Mouse (Mus musculus): Measurements from ENCODE around the gene Pld1. TPM values are rescaled to one million over a fixed set of nuclear protein-coding genes. Genes with fewer than 3 reads are reported as not detected.

Gene Pld1
- polyA plus RNA-seq, 1 experiment from 2014 or later = 8.6 TPM

DNA sequence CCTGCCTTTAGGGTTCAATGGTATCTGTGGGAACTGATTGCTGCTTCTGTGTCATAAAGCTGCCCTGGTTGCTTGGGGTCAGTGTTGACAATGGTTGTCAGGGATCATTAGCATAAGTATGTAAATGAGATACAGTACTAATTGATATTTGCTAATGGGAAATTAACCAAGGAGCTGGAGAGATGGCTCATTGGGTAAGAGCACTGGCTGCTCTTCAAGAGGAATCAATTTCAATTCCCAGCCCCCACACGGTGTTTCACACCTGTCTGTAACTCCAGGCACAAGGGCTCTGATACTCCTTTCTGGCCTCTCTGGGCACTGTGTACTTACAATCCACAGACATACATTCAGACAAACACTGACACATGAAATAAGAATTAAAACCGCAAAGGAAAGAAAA, 78.5 kb downstream of the Pld1 start:
- no peak for ATAC-seq (ENCODE audit: low read depth)
- no peaks in the 10 kb centered on the region for H3K27me3 ChIP-seq (replicated peaks; ENCODE audit: control insufficient read depth, insufficient read depth, low read length)
- no peaks in the 10 kb centered on the region for H3K36me3 ChIP-seq (ENCODE audit: control insufficient read depth, insufficient read depth, low read length)
- peaks cover 3% of the 10 kb centered on the region; the same call in 1 of the 2 replicates for H3K4me1 ChIP-seq (ENCODE audit: control insufficient read depth, insufficient read depth, low read length)
- WGBS = 84% methylated on average over 2 of the region's 2 CpGs
- H3K4me2 ChIP-seq (ENCODE audit: low read depth, low read length) = no peak overlapping the region
- H3K9me3 ChIP-seq (ENCODE audit: control insufficient read depth, low read length) = no peaks in the 10 kb centered on the region
- H3K27ac ChIP-seq (replicated peaks; ENCODE audit: low read depth, low read length) = no peak overlapping the region
- no peak overlapping the region for H3K4me3 ChIP-seq (ENCODE audit: low read depth, low read length)
- H3K9ac ChIP-seq (ENCODE audit: low read depth, low read length) = no peak overlapping the region
- no peak for DNase-seq (ENCODE audit: low spot score)

DNA sequence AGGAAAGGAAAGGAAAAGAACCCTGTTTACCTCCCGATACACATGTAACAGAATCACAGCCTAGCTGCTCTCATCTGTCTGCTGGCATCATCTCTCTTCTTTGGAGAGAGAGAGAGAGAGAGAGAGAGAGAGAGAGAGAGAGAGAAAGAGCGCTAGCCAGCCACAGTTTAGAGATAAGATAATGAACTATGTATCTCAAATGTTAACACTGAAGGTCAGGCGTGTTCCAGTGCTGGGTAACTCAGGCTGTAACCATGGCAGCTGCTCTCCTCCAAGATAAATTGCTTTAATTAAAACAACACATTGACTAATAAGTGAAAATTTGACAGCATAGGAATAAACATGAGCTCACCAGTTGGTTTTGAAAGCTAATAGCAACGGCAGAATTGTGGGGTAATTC, 81.2 kb downstream of the Pld1 start:
- ATAC-seq (ENCODE audit: low read depth) = no peak
- DNase-seq (ENCODE audit: low spot score) = no peak

DNA sequence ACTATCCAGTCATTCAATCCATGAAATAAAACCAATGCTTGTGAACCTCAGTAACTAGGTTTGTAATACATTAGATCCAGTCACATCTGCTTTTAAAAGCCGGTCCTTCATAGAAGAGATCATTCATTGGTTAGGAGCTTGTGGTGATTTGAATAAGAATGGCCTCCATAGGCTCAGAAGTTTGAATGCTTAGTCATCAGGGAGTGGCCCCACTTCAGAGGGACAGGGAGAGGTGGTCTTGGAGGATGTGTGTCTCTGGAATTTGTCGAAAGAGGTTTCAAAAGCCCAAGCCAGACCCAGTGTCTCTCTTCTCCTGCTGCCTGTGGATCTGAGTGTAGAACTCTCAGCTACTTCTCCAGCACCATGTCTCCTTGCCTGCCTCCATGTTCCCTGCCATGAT, 81.9 kb downstream of the Pld1 start:
- H3K27me3 ChIP-seq (replicated peaks; ENCODE audit: control insufficient read depth, insufficient read depth, low read length) = no peaks in the 10 kb centered on the region
- H3K9ac ChIP-seq (ENCODE audit: low read depth, low read length) = no peak overlapping the region
- H3K9me3 ChIP-seq (ENCODE audit: control insufficient read depth, low read length) = no peaks in the 10 kb centered on the region
- no peaks in the 10 kb centered on the region for H3K4me1 ChIP-seq (ENCODE audit: control insufficient read depth, insufficient read depth, low read length)
- WGBS = 81% methylated on average over 2 of the region's 2 CpGs
- H3K27ac ChIP-seq (replicated peaks; ENCODE audit: low read depth, low read length) = no peak overlapping the region
- ATAC-seq (ENCODE audit: low read depth) (no peak), DNase-seq (ENCODE audit: low spot score) (no peak)
- H3K4me2 ChIP-seq (ENCODE audit: low read depth, low read length) = no peak overlapping the region
- H3K36me3 ChIP-seq (ENCODE audit: control insufficient read depth, insufficient read depth, low read length) = no peaks in the 10 kb centered on the region
- no peak overlapping the region for H3K4me3 ChIP-seq (ENCODE audit: low read depth, low read length)

More for the DNA sequence above, 81.2 kb downstream of the Pld1 start:
- no peak overlapping the region for H3K4me2 ChIP-seq (ENCODE audit: low read depth, low read length)
- no peaks in the 10 kb centered on the region for H3K9me3 ChIP-seq (ENCODE audit: control insufficient read depth, low read length)
- H3K27ac ChIP-seq (replicated peaks; ENCODE audit: low read depth, low read length) = no peak overlapping the region
- H3K27me3 ChIP-seq (replicated peaks; ENCODE audit: control insufficient read depth, insufficient read depth, low read length) = no peaks in the 10 kb centered on the region
- H3K9ac ChIP-seq (ENCODE audit: low read depth, low read length) = no peak overlapping the region
- 80% methylated on average over 4 of the region's 4 CpGs for WGBS
- no peak overlapping the region for H3K4me3 ChIP-seq (ENCODE audit: low read depth, low read length)
- H3K36me3 ChIP-seq (ENCODE audit: control insufficient read depth, insufficient read depth, low read length) = no peaks in the 10 kb centered on the region
- no peaks in the 10 kb centered on the region for H3K4me1 ChIP-seq (ENCODE audit: control insufficient read depth, insufficient read depth, low read length)

DNA sequence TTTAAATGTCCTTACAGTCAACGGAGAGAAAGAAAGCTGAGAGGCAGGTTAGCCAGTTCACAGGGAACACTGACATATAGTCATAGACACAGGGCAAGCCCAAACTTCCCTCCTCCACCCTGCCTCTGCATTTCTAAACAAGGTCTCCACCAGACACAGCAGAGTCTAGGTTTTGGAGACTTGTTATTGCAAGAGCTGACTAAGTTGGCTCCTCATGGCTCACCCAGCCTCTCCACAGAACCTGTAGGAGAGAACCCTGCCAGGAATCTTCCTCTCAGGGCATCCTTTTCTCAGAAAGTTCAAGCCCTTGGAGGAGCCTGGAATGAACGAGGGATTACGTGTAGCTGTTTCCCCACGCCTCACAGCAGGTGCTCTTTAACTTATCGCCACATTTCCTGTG, 83.7 kb downstream of the Pld1 start:
- ATAC-seq (ENCODE audit: low read depth) = no peak
- H3K27me3 ChIP-seq (replicated peaks; ENCODE audit: control insufficient read depth, insufficient read depth, low read length) = no peaks in the 10 kb centered on the region
- no peak overlapping the region for H3K9ac ChIP-seq (ENCODE audit: low read depth, low read length)
- 63% methylated on average over 5 of the region's 5 CpGs for WGBS
- H3K4me2 ChIP-seq (ENCODE audit: low read depth, low read length) = no peak overlapping the region
- H3K4me3 ChIP-seq (ENCODE audit: low read depth, low read length) = no peak overlapping the region
- no peaks in the 10 kb centered on the region for H3K36me3 ChIP-seq (ENCODE audit: control insufficient read depth, insufficient read depth, low read length)
- H3K9me3 ChIP-seq (ENCODE audit: control insufficient read depth, low read length) = no peaks in the 10 kb centered on the region
- H3K27ac ChIP-seq (replicated peaks; ENCODE audit: low read depth, low read length) = no peak overlapping the region
- H3K4me1 ChIP-seq (ENCODE audit: control insufficient read depth, insufficient read depth, low read length) = no peaks in the 10 kb centered on the region
- no peak for DNase-seq (ENCODE audit: low spot score)

DNA sequence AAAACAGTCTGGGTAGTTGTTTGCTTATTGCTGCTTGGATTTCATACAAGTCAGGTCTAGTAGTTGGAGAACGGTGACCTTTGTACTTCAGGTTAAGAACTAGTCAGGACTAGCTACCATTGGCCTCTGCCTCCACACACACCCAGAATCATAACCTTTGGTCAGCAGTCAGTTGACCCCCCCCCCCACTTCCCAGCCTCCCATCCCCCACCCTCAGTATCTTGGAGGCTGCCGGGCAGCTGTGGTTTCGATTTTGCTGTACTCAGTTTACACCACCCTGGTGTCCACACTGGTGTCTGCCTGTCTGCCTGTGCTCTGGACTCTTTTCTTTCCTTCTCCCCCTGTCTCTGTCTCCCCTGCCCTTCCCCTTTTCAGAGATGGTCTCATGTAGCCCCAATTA, 88.4 kb downstream of the Pld1 start:
- Histone ChIP-seq H3K4me3 (ENCODE audit: low read depth, low read length) (no peak overlapping the region), H3K4me1 (ENCODE audit: control insufficient read depth, insufficient read depth, low read length) (peaks cover 5% of the 10 kb centered on the region; the same call in 1 of the 2 replicates), H3K27me3 (replicated peaks; ENCODE audit: control insufficient read depth, insufficient read depth, low read length) (no peaks in the 10 kb centered on the region), H3K4me2 (ENCODE audit: low read depth, low read length) (no peak overlapping the region), H3K9ac (ENCODE audit: low read depth, low read length) (no peak overlapping the region), H3K27ac (replicated peaks; ENCODE audit: low read depth, low read length) (no peak overlapping the region), H3K36me3 (ENCODE audit: control insufficient read depth, insufficient read depth, low read length) (no peaks in the 10 kb centered on the region), H3K9me3 (ENCODE audit: control insufficient read depth, low read length) (no peaks in the 10 kb centered on the region)
- DNase-seq (ENCODE audit: low spot score) (no peak), ATAC-seq (ENCODE audit: low read depth) (no peak)
- WGBS = 44% methylated on average over 3 of the region's 3 CpGs

DNA sequence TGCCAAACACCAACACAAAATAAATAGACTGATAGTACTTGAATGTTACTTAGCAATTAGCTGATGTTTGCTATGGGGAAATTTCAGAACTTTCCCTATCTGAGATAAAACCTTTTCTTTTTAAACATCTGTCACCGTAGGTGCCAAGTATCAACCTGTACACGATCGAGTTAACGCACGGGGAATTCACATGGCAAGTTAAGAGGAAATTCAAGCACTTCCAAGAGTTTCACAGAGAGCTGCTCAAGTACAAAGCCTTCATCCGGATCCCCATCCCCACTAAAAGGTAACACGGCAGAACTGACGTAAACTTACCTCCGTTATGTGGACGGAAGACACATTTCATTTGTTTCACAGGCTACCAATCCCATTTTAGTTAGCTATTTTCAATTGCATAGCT, 90.0 kb downstream of the Pld1 start:
- Histone ChIP-seq H3K4me2 (ENCODE audit: low read depth, low read length) (no peak overlapping the region), H3K27me3 (replicated peaks; ENCODE audit: control insufficient read depth, insufficient read depth, low read length) (no peaks in the 10 kb centered on the region), H3K9ac (ENCODE audit: low read depth, low read length) (no peak overlapping the region), H3K4me3 (ENCODE audit: low read depth, low read length) (no peak overlapping the region), H3K4me1 (ENCODE audit: control insufficient read depth, insufficient read depth, low read length) (peaks cover 6% of the 10 kb centered on the region; the same call in 1 of the 2 replicates), H3K36me3 (ENCODE audit: control insufficient read depth, insufficient read depth, low read length) (no peaks in the 10 kb centered on the region), H3K9me3 (ENCODE audit: control insufficient read depth, low read length) (no peaks in the 10 kb centered on the region), H3K27ac (replicated peaks; ENCODE audit: low read depth, low read length) (no peak overlapping the region)
- DNase-seq (ENCODE audit: low spot score) (no peak), ATAC-seq (ENCODE audit: low read depth) (no peak)
- WGBS = 86% methylated on average over 10 of the region's 10 CpGs

DNA sequence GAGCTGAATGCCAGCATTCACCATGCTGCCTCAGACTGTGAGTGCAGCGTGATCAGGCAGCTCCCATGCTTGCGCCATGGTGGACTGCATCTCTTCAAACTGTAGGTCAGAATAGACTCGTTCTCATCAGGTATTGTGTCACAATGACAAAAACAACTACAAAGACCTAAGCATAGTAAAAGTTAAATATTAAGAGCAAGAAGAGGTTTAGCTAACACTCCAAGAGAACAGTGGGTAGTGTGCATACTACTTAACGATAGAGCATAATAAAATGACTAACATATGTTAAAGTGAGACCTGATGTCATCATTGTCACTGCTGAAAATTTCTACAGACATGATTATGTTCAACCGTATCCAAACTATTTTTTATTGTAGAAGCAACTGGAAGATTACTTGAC, 92.4 kb downstream of the Pld1 start:
- H3K4me2 ChIP-seq (ENCODE audit: low read depth, low read length) = no peak overlapping the region
- 84% methylated on average over 5 of the region's 5 CpGs for WGBS
- no peak overlapping the region for H3K9ac ChIP-seq (ENCODE audit: low read depth, low read length)
- peaks cover 6% of the 10 kb centered on the region; the same call in 1 of the 2 replicates for H3K4me1 ChIP-seq (ENCODE audit: control insufficient read depth, insufficient read depth, low read length)
- H3K27ac ChIP-seq (replicated peaks; ENCODE audit: low read depth, low read length) = no peak overlapping the region
- no peak overlapping the region for H3K4me3 ChIP-seq (ENCODE audit: low read depth, low read length)
- no peak for ATAC-seq (ENCODE audit: low read depth)
- no peaks in the 10 kb centered on the region for H3K27me3 ChIP-seq (replicated peaks; ENCODE audit: control insufficient read depth, insufficient read depth, low read length)
- H3K9me3 ChIP-seq (ENCODE audit: control insufficient read depth, low read length) = no peaks in the 10 kb centered on the region
- DNase-seq (ENCODE audit: low spot score) = no peak
- no peaks in the 10 kb centered on the region for H3K36me3 ChIP-seq (ENCODE audit: control insufficient read depth, insufficient read depth, low read length)

DNA sequence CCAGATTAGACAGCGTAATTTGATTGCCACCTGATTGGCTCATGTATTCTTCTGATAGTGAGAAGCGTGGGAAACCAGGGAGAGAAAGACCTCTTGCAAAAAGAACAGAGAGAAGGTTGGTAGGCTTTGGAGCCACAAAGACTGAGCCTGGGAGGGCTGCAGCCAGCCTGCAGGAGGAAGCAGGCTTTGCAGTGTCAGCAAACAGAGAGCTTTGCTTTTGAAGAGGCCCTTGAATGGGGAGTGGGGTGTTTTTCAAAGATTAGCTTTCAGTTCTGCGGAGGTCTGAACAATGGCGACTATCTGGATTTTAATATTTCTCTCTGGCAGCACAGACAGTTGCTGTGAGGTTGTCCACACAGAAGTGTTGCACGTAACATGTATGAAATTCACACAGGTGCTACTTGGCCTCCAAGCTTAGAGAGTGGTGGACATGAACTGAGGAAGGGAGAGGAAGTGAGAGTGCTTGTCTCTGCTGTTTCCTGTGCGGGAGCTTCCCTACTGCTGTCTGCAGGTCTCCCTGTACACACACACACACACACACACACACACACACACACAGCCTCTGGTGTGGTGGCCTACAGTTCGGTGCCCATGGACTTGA, 93.2 kb downstream of the Pld1 start:
- no peaks in the 10 kb centered on the region for H3K27me3 ChIP-seq (replicated peaks; ENCODE audit: control insufficient read depth, insufficient read depth, low read length)
- DNase-seq (ENCODE audit: low spot score) (peak; percentile 48), ATAC-seq (ENCODE audit: low read depth) (peak; percentile 60; the same call in 1 of the 2 replicates)
- H3K4me3 ChIP-seq (ENCODE audit: low read depth, low read length) = no peak overlapping the region
- H3K9me3 ChIP-seq (ENCODE audit: control insufficient read depth, low read length) = no peaks in the 10 kb centered on the region
- peak overlapping the region; percentile 48 for H3K27ac ChIP-seq (replicated peaks; ENCODE audit: low read depth, low read length)
- H3K4me2 ChIP-seq (ENCODE audit: low read depth, low read length) = no peak overlapping the region
- H3K9ac ChIP-seq (ENCODE audit: low read depth, low read length) = no peak overlapping the region
- 56% methylated on average over 7 of the region's 7 CpGs for WGBS
- H3K4me1 ChIP-seq (ENCODE audit: control insufficient read depth, insufficient read depth, low read length) = peaks cover 6% of the 10 kb centered on the region; the same call in 1 of the 2 replicates
- no peaks in the 10 kb centered on the region for H3K36me3 ChIP-seq (ENCODE audit: control insufficient read depth, insufficient read depth, low read length)

DNA sequence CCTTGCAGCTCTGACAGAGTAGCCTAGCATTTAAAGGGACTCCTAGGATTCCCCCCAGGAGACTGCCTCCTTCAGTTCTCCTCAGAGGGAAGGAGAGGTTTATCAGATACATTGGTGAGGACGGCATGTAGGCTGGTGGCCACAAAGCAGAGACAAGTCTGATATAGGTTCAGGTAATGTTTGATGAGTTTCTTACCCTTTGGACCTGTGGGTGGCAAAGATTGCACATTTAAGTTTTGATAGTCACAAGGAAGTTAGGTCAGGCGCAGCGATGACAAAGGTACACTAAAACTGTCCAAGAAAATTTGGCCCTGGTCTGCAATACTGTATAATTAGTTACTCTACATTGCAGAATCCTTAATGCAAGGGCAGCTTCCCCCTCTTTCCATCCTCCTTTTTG, 95.4 kb downstream of the Pld1 start:
- DNase-seq (ENCODE audit: low spot score) = no peak
- 96% methylated on average over 3 of the region's 3 CpGs for WGBS
- no peak overlapping the region for H3K4me3 ChIP-seq (ENCODE audit: low read depth, low read length)
- H3K4me2 ChIP-seq (ENCODE audit: low read depth, low read length) = no peak overlapping the region
- no peaks in the 10 kb centered on the region for H3K27me3 ChIP-seq (replicated peaks; ENCODE audit: control insufficient read depth, insufficient read depth, low read length)
- H3K4me1 ChIP-seq (ENCODE audit: control insufficient read depth, insufficient read depth, low read length) = peaks cover 6% of the 10 kb centered on the region; the same call in 1 of the 2 replicates
- ATAC-seq (ENCODE audit: low read depth) = no peak
- no peak overlapping the region for H3K9ac ChIP-seq (ENCODE audit: low read depth, low read length)
- H3K36me3 ChIP-seq (ENCODE audit: control insufficient read depth, insufficient read depth, low read length) = no peaks in the 10 kb centered on the region
- no peak overlapping the region for H3K27ac ChIP-seq (replicated peaks; ENCODE audit: low read depth, low read length)
- no peaks in the 10 kb centered on the region for H3K9me3 ChIP-seq (ENCODE audit: control insufficient read depth, low read length)
